Mouse (Mus musculus) embryo, embryonic 11 days (tissue): ENCODE results near the gene Pik3c2b.
A peak's percentile ranks its signal among the peaks of the same experiment; 100 is the strongest.
"Not testable (repeated sequence)": the region's sequence is repeated elsewhere in the genome, so short reads cannot be mapped to it uniquely, and the experiment has no call there.

Experiments used
- DNase-seq: peaks from one replicate; pipeline ENCODE4 v3.0.0-alpha.2; 2015

The Pik3c2b gene

DNA sequence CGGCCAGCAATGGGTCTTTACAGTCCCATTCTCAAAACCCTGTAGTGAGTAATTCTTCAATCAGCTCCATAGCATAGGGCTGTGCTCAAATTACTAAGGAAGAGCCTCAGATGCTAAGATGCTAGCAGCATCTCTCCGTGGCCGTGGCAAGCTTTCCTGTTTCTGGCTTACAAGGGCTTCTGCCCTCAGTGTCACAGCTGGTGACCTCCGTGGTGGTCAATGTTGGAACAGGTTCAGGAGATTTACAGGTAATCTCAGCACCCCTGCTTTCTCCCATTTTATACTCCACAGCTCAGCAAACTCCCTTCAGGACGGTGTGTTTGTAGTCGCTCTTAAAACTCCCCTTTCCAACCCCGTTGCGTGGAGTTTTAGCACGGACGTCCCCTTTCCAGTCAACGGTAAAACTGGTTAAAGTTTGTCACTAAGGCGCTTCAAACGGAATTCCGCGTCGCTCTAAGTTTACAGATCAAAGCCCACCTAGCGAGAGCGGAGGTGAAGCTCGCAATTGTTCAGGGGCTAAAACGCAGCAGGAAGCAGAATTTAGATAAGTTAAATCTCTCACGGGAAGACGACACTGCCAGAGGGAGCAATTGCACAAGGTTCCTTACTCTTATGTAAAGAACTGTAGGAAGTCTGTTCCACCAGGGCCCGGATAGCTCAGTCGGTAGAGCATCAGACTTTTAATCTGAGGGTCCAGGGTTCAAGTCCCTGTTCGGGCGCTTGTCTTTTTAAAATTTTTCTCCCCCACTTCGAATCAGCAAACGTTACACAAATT is 12.0 kb upstream of the Pik3c2b start:
- DNase-seq, result peak; percentile 87

DNA sequence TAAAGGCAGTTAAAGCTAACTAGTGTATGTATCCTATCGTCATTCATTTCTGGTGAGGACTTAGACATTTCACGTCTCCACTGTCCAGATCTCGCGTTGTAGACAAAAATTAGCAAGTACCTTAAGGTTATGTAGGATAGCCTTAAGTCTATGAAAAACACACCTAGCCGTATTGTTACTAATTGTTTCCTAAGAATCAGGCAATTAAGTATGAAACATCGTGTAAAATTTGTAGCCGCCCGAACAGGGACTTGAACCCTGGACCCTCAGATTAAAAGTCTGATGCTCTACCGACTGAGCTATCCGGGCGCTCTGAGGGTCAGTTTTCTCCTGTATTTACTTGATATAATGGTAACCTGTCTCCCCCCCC is 11.4 kb upstream of the Pik3c2b start:
- DNase-seq, result peak; percentile 66

DNA sequence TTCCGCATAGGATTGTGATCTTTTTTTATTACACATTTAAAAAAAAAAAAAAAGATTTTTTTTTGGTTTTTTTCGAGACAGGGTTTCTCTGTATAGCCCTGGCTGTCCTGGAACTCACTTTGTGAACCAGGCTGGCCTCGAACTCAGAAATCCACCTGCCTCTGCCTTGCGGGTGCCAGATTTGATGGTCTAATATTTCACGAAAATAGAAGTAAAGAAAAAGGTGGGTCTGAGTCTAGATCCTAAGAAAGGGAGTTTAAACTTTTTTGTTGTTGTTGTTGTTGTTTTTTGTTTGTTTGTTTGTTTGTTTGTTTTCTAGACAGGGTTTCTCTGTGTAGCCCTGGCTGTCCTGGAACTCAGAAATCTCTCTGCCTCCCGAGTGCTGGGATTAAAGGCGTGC is 10.8 kb upstream of the Pik3c2b start:
- not testable (repeated sequence) for DNase-seq

DNA sequence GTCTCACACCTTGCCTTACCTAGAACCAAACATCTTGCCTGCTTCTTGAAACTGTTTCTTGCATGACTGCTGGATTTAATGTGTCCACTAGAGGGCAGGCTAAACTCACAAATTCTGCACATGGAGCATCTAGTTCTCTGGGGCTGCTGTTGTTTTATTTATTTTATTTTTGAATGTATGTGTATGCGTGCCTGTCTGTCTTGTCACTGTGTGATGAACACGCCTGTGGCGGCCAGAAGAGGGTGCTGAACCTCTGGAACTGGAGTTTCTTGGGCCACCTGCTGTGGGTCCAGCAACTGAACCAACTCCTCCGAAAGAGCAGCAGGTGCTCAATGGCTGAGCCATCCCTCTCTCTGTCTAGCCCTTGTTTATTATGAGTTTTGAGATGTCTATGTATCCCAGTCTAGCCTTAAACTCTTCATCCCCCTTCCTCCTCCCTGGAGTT is 5.9 kb upstream of the Pik3c2b start:
- DNase-seq, result peak; percentile 80

DNA sequence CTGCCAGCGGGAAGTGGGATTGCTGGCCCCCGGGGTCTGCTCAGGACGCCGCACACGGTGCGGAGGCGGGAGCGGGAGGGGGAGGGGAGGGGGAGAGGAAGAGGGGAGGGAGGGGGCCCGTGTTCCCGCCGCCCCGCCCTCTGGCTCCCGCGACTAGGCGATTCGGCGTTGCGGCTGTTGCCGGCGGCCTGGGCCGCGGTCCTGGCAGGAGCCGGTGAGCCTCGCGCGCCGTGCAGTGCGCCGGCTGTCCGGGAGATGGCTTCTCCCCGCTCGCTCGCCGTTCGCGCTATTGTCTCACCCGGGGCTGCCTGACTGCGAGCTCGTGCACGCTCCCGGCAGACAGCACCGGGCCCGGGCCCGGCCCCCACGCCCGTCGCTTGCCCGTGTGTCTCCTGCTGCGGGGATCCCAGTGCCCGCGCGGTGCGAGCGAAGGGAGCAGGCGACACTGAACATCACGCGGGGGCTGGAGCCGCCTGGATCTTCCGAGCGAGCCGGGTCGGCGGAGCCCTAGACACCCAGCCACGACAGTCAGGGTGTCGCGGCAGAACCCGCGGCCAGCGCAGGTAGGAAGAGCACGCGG is 484 bp downstream of the Pik3c2b start:
- DNase-seq, result peak; percentile 91

DNA sequence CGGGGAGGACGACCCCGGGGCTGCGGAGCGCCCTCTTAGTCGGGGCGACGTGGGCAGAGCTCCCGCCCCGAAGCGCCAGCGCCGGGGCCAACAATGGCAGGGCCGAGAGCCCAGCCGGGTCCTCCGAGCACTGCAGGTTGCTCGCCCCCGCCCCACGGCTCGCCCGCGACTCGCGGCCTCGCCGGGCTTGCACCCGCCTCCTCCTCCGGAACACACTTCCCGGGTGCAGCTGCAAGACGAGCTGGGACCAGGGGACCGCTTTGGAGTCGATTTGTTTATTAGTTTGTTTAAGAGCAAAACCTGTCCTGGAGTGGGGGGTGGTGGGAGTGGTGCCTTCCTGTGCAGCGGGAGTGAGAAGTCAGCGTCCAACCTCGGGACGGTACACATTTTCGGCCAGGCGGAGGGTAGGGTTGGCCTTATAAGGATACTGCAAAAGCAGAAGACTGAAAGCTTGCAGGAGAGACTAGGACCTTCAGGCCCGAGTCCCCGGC is 1.0 kb downstream of the Pik3c2b start:
- peak; percentile 79 for DNase-seq

DNA sequence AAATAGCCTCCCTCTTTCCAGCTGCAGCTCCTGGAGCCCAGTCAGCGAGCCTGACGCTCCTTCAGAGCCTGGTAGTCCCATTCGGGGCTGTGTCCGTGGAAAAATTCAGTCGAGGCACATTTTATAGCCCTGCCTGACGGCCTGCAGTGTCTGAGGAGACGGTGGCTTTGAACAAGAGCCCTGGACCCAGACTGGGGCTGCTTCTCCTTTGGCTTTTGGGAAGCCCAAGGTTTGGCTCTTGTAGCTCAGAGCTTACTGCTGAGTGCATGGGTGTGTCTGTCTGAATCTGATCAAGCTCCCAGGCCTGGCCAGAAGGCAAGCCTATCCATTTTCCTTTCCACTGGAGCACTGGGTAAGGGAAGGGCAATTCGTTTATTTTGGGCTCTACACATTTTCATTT is 2.1 kb downstream of the Pik3c2b start:
- DNase-seq, result no peak

DNA sequence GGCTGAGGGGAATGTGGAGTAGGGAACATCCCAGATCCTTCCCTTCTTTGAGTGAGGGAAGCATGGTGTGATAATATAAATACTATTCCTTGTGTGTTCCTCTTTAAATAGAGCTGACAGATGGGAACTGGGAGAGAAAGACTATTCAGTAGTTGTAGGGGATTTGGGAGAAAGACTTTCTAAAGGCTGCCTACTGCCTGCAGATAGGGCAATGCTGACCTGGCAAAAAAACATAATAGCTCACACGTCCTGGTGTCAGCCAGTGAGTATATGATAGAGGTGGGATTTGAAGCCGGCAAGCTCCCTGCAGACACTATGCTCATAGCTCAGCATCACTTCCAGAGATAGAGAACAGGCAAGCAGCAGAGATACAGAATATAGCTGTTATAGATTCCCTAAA is 3.2 kb downstream of the Pik3c2b start:
- DNase-seq, result no peak

DNA sequence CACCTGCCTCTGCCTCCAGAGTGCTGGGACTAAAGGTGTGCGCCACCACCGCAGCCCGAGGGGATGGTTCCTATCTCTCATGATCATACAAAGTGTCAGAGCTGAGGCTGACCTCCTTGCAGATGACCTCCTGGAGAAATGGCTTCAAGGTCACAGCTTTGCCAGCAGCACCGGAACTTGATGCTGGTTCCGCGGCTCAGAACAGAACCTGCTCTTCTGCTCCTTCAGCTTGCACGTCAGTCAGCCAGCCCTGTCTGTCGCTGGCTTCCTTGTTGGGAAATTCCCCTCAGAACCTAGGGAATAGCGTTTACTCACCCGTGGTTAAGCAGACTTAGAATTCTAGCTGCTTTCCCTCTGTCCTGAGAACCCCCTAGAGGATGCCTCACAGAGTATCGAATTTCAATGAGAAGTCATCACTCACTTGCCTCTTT is 4.5 kb downstream of the Pik3c2b start:
- DNase-seq, result peak; percentile 45

DNA sequence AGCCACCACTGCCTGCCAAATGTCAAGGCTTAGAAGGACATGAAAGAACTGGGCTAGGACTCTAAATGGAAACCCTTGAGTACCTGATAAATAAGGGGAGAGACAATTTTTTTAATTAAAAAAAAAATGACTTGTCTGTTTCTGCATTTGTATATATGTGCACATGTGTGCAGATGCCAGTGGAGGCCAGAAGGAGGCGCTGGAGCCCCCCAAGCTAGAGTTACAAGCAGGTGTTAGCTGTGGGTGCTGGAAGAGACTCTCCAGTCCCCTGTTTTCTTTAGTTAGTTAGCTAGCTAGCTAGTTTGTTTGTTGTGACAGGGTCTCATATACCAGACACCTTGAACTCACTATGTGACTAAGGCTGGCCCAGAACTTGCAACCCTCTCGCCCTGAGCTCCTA is 6.4 kb downstream of the Pik3c2b start:
- no peak for DNase-seq

DNA sequence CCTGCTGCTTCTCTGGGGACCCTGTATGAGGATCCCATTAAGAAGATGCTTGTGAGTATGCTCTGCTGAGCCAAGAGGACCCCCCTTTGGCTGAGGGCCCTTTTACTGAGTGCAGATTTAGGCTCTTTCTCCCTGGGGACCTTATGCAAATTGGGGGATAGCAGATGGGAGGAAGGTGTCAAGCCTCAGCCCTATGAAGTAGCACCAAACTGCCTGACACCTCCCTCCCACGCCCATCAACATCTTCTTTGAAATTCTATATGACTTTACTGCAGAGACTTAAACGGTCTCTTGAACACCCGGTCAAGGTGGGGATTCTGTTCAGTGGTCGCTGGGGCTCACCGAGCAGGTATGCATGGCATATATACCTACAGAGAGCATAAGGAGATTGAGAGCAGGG is 7.6 kb downstream of the Pik3c2b start:
- DNase-seq, result no peak

DNA sequence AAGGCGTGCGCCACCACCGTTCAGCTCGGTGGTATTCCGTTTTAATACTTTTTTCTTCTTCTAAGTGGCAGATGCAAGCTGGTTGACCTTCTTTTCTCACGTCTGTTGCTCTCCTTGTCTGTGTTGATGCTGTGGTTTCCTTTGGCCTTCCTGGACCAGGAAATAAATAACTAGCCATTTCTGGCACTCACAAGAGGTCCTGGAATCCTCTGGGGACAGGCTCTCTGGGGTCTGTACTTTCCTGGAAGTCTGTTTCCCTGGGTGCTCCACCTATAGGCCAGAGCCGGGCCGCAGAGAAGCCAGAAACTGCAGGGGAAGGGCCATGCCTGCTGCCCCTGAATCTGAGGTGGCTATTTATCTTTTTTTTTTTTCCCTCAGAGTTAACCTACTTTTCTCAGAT is 8.9 kb downstream of the Pik3c2b start:
- no peak for DNase-seq

DNA sequence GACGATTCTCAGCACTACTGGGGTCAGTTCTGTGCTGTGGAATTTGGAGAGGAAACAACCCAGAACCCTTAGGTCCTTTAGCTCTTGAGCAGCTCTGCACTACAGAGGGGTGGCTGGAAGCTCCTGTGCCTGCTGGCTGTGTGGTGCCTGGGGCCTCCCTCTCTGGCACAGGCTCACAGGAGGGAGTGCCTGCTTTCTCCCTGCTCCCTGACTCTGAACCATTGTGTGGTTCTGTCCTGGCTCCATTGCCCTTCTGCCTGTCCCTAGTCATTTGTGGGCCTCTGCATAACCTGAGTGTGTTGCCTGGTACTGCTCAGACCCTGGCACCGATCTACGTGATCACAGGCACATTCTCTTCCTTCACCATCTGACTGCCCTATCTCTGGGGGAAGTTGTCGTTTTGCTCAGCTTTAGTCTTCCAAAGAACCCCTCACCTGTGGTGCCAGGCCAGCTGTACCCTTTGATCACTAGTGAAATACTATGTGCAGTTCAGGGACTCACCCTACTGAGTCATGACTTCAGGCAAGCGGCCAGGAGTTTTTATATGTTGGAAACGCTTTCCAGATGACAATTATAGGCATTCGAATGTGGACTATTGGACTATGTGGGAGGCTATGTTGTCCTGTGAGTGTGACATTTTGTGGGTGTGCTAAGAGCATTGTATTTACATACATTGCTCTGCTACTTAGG is 12.0 kb downstream of the Pik3c2b start:
- DNase-seq, result no peak

DNA sequence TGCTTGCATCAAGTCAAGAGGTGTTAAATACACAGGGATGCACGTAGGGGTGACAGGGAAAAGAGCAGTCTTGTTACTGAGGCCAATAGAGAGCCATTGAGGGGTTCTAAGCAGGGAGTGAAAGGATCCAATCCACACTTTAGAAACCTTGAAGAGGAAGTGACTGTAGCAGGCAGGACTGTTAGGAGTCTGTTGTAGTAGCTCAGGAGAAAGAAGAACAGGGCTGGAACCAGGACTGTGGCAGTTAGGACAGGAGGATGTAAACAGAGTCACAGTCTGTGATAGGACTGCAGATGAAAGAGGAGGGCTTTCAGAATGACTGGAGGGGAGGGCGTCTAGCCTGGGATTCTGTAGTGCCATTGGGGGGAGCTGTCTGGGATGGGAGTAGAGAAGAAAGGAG is 14.1 kb downstream of the Pik3c2b start:
- no peak for DNase-seq

DNA sequence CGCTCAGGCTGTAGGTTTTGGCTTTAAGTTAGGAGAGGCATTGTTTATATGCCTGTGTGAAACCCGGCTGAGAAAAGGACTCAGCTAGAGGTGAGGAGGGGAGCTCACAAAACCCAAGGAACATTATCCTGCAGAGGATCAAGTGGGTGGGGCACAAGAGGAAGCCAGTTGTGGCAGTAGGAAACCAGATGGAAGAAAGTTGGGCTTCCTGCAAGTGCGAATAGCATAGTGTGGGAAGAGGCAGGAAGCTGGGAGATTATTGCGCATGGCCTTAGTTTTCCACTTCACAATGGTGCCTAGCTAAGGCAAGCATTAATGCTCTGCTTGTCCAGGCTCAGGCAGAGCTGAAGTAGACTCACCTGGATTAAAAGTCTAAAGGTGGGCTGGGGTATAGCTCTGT is 15.2 kb downstream of the Pik3c2b start:
- DNase-seq, result no peak

DNA sequence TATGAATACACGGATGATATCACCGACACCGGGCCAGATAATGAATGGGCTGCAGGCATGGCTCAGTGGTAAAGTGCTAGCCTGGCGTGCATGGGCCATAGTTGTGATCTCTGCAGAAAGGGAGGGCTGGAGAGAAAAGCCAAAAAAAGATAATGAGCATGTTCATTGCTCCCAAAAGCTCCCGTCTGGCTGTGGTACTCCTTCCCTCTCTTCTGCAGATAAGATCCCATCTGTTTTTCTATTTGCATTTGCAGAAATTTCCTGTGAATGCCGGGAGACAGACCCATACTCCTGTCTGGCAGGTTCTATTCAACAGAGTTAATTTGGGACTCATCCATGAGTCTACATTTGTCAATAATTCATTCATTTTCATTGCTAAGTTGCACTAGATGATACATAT is 17.7 kb downstream of the Pik3c2b start:
- no peak for DNase-seq

DNA sequence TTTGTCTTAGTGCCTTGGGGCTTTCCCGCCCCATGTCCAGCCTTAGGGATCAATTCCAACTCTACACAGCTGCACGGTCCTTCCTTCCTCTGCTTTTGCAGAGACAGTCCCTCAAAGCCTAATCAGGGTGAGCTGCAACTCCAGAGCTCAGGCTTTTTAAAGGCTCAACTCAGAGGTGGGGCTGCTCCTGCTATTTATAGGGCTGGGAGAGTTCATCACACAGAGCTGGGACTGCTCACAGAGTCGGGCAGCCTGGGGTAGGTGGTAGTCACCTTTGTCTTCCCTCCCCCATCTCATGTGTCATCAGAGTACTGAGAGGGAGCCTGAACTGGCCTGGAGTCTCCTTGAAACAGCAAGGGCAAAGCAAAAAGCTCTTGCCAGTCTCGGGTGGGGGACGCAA is 22.8 kb downstream of the Pik3c2b start:
- no peak for DNase-seq

DNA sequence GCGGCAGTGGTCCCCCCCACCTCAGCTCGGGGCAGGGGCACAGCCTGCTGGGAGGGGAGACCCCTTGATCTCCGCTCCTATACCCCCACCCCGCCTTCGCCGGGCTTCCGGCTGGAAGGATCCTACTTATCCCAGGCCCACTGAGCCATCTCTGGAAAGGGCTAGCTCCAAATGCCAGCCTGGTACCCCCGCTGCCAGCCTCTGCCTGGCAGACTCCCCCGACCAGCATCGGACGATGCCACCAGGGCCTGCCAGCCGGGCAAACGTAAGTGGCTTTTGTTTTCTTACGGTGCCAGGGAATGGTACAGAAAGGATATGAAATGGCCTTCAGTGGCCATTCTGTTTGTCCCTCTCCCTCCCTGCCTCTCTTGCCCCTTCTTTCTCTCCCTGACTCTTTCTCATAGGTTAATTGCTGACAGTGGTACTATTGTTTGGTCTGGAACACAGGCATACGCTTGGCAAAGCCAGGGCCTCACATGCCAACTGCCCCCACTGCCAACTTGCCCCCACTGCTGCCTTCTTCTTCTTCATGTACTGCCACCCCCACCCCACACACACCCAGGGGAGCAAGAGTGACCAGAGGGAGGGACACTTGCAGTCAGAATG is 23.3 kb downstream of the Pik3c2b start:
- DNase-seq, result no peak

DNA sequence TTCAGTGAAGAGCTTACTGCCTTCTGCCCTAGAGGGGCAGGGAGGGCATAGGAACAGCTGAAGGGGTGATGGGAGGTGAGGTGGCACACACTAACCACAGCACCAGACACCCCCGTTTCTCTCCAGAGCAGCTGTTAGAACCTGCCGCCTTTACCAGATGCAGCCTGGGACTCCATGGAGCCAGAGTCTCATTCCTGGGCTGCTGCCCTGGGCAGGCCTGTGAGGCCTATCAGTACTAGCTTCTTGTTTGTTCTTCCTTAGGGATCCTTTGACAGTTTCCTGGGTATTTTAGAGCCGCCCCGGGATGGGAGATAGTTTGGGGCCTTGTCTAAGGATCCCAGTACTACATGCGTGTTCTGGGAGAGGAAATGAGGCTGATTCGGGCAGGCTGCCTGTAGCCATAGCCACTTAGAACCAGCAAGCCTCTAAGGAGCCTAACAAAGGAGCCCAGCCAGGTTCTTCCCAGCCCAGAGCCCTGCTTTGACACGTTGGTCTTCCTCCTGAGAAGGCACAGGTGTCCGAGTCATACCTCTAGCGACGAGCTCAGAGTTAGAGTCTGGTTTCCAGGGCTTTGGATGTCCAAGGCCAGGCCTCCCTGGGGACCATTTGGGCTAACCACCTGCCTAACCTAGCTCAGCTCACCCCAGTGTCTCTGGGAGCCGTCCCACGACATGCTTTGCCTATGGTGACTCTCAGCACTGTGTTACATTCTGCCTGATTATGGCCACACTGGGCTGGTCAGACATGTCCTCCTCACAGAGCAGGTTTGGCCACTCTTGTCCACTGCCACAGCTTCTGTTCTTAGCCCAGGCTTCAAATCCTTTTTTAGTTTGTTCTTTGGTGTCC is 24.0 kb downstream of the Pik3c2b start:
- no peak for DNase-seq

DNA sequence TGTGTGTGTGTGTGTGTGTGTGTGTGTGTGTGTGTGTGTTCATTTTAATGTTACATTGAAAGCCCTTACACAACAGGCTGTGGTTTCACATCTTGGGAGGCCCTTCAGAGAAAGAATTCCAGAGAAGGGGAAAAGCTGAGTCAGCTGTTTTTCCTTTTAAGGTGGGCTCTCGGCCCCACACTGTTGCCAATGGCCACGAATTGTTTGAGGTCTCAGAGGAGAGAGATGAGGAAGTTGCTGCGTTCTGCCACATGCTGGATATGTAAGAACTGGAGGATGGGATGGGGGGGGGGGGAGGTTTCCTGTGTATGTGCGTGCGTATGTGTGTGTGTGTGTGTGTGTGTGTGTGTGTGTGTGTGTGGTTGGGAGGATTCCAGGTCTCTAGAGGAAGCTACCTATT is 24.7 kb downstream of the Pik3c2b start:
- no peak for DNase-seq

DNA sequence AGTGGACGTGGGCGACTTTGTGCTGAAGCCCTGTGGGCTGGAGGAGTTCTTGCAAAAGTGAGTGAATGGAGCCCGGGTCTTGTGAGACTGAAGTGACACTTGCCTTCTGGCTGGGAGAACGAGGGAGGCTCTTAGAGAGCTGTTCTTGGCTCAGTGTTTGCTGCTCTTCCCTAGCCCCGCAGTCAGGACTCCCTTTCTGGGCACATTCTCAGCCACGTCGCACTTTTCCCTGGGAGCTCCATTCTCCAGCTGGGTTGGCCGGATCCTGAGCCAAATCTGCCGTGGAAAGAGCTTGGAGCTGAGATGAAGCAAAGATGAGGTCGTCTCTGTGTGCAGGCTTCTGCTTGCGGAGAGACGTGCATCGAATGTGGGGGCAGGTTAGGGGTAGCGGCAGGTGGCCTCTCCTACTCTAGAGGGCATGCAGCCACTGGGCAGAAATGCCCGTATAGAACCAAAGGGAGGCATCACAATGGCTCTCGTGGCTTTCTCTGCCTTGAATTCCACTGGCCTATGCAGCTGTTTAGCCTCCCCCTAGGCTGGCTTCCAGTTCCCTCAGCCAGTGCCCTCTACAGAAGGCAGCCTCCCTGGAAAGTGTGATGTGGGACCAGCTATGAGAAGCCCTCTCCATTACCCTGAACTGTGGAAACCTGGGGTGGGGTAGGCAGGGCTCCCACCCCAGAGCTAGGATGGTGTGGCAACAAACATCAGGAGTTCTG is 26.4 kb downstream of the Pik3c2b start:
- no peak for DNase-seq

DNA sequence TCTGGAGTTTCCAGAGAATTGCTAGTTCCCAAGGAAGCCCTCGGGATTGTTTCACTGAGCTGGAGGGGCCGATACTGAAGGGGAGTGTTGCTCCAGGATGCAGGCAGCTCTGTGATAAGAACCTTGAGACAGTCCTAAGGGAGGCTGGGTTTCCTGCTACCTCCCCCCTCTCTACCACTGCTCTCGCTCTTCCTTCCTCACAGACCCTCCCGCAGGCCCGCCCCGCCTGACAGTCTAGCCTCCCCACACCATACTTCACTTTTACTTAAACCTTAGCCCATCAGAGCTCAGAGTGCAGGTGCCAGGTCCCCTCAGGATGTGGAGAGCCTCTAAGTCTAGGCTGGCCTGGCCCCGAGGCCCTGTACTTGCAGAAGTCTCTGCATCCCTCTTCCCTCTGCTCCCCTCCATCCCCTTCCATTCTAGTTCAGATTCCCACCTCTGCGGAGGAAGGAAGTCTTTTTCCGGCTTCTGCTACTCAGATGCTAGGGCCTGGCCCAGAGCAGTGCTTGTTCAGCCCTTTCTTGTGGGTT is 27.9 kb downstream of the Pik3c2b start:
- no peak for DNase-seq
